Mouse (Mus musculus) MEL (cell line): Measurements from ENCODE around the gene Synpo2. TPM values are rescaled to one million over a fixed set of nuclear protein-coding genes. Genes with fewer than 3 reads are reported as not detected.

Source experiments
- DNase-seq: peaks from one replicate; pipeline ENCODE4 v3.0.0; 2011; ENCODE audit warnings: low read depth, low spot score
- H3K27ac ChIP-seq: 2 replicates; pipeline ENCODE4 v1.5.1; 2012; ENCODE audit warnings: low read depth, mild to moderate bottlenecking, control low read depth, low read length, moderate library complexity; ENCODE audit not compliant: control insufficient read depth
- H3K27me3 ChIP-seq, 2 experiments: fragments of 150-350 bp in 1 of 2; sonication (generic) in 1 of 2; 2 replicates each; pipeline ENCODE4 v1.6.1; 2012; ENCODE audit warnings: low read length in 2 of 2, mild to moderate bottlenecking in 2 of 2, improper control_type of control experiment in 1 of 2, moderate library complexity in 1 of 2; ENCODE audit not compliant: insufficient read depth in 2 of 2, control insufficient read depth in 1 of 2
- H3K36me3 ChIP-seq, 2 experiments: 2 replicates each; pipeline ENCODE4 v1.6.1; 2012 to 2014; ENCODE audit warnings: low read length in 2 of 2, improper control_type of control experiment in 1 of 2, inconsistent platforms in 1 of 2, mild to moderate bottlenecking in 1 of 2; ENCODE audit not compliant: insufficient read depth in 2 of 2, control insufficient read depth in 1 of 2
- H3K4me1 ChIP-seq, 2 experiments: fragments of 150-350 bp in 1 of 2; sonication (generic) in 1 of 2; 2 replicates each; pipeline ENCODE4 v1.6.1; 2012; ENCODE audit warnings: low read length in 2 of 2, improper control_type of control experiment in 1 of 2, mild to moderate bottlenecking in 1 of 2; ENCODE audit not compliant: insufficient read depth in 2 of 2, control insufficient read depth in 1 of 2
- H3K4me3 ChIP-seq, 2 experiments: fragments of 150-350 bp in 1 of 2; sonication (generic) in 1 of 2; 2 replicates each; pipeline ENCODE4 v1.5.1; 2012; ENCODE audit warnings: low read depth in 2 of 2, low read length in 2 of 2, mild to moderate bottlenecking in 2 of 2, moderate library complexity in 2 of 2, control low read depth in 1 of 2, improper control_type of control experiment in 1 of 2; ENCODE audit not compliant: control insufficient read depth in 1 of 2, insufficient read depth in 1 of 2
- H3K79me2 ChIP-seq: 2 replicates; pipeline ENCODE4 v1.6.1; 2012; ENCODE audit warnings: mild to moderate bottlenecking, low read length, moderate library complexity; ENCODE audit not compliant: control insufficient read depth, poor library complexity, insufficient read depth
- H3K9ac ChIP-seq: 2 replicates; pipeline ENCODE4 v1.6.1; 2012; ENCODE audit warnings: low read depth, mild to moderate bottlenecking, control low read depth, low read length, moderate library complexity; ENCODE audit not compliant: control insufficient read depth, poor library complexity, severe bottlenecking
- H3K9me3 ChIP-seq: fragments of 150-350 bp; sonication (generic); replicated peaks from 2 replicates; pipeline ENCODE4 v1.6.1; 2012; ENCODE audit warnings: mild to moderate bottlenecking, low read length, improper control_type of control experiment, moderate library complexity; ENCODE audit not compliant: insufficient read depth
- BHLHE40 ChIP-seq: IDR thresholded peaks from 2 replicates; pipeline ENCODE4 v1.6.1; 2012; ENCODE audit warnings: low read depth, mild to moderate bottlenecking, inconsistent platforms, low read length, improper control_type of control experiment, borderline replicate concordance
- CHD1 ChIP-seq: IDR thresholded peaks from 2 replicates; pipeline ENCODE4 v1.6.1; 2012; ENCODE audit warnings: low read depth, mild to moderate bottlenecking, inconsistent platforms, low read length, improper control_type of control experiment
- CHD2 ChIP-seq: IDR thresholded peaks from 2 replicates; pipeline ENCODE4 v1.6.1; 2011; ENCODE audit warnings: low read length, improper control_type of control experiment
- ELF1 ChIP-seq: IDR thresholded peaks from 2 replicates; pipeline ENCODE4 v1.6.1; 2014; ENCODE audit warnings: low read depth, mild to moderate bottlenecking, inconsistent platforms, low read length, improper control_type of control experiment, moderate library complexity
- EP300 ChIP-seq, 2 experiments: IDR thresholded peaks; 2 replicates each; pipeline ENCODE4 v1.6.1; 2011; ENCODE audit warnings: improper control_type of control experiment in 2 of 2, low read length in 2 of 2, low read depth in 1 of 2, mild to moderate bottlenecking in 1 of 2
- ETS1 ChIP-seq: IDR thresholded peaks from 2 replicates; pipeline ENCODE4 v1.6.1; 2012; ENCODE audit warnings: low read depth, mild to moderate bottlenecking, inconsistent platforms, low read length, improper control_type of control experiment, moderate library complexity
- GABPA ChIP-seq: IDR thresholded peaks from 2 replicates; pipeline ENCODE4 v1.6.1; 2012; ENCODE audit warnings: low read depth, mild to moderate bottlenecking, inconsistent platforms, low read length, improper control_type of control experiment, moderate library complexity
- JUND ChIP-seq: IDR thresholded peaks from 2 replicates; pipeline ENCODE4 v1.6.1; 2011; ENCODE audit warnings: low read depth, mild to moderate bottlenecking, improper control_type of control experiment, low read length
- MAFK ChIP-seq: IDR thresholded peaks from 2 replicates; pipeline ENCODE4 v1.6.1; 2011; ENCODE audit warnings: low read depth, mild to moderate bottlenecking, low read length, improper control_type of control experiment, borderline replicate concordance
- MEF2A ChIP-seq: IDR thresholded peaks from 2 replicates; pipeline ENCODE4 v1.6.1; 2014; ENCODE audit warnings: low read depth, mild to moderate bottlenecking, inconsistent platforms, low read length, improper control_type of control experiment; ENCODE audit not compliant: poor library complexity, insufficient replicate concordance, severe bottlenecking; ENCODE audit errors: extremely low read depth
- MYC ChIP-seq: IDR thresholded peaks from 2 replicates; pipeline ENCODE4 v1.6.1; 2011; ENCODE audit warnings: low read depth, mild to moderate bottlenecking, low read length, improper control_type of control experiment, moderate library complexity
- NELFE ChIP-seq: IDR thresholded peaks from 2 replicates; pipeline ENCODE4 v1.6.1; 2011; ENCODE audit warnings: low read depth, low read length, improper control_type of control experiment
- POLR2AphosphoS2 ChIP-seq: IDR thresholded peaks from 2 replicates; pipeline ENCODE4 v1.6.1; 2011; ENCODE audit warnings: low read length, improper control_type of control experiment
- POLR2AphosphoS5 ChIP-seq: IDR thresholded peaks from 2 replicates; pipeline ENCODE4 v1.6.1; 2012; ENCODE audit warnings: low read depth, borderline replicate concordance, mild to moderate bottlenecking, inconsistent platforms, low read length, moderate library complexity, mixed read lengths
- RAD21 ChIP-seq: IDR thresholded peaks from 2 replicates; pipeline ENCODE4 v1.6.1; 2011; ENCODE audit warnings: mild to moderate bottlenecking, low read depth, low read length, improper control_type of control experiment
- SMC3 ChIP-seq: IDR thresholded peaks from 2 replicates; pipeline ENCODE4 v1.6.1; 2011; ENCODE audit warnings: low read depth, low read length, improper control_type of control experiment
- TCF12 ChIP-seq: IDR thresholded peaks from 2 replicates; pipeline ENCODE4 v1.6.1; 2014; ENCODE audit warnings: low read depth, mild to moderate bottlenecking, inconsistent platforms, low read length, improper control_type of control experiment, moderate library complexity
- UBTF ChIP-seq: IDR thresholded peaks from 2 replicates; pipeline ENCODE4 v1.6.1; 2012; ENCODE audit warnings: low read depth, mild to moderate bottlenecking, inconsistent platforms, low read length, improper control_type of control experiment, moderate library complexity, borderline replicate concordance; ENCODE audit not compliant: insufficient read depth
- ZC3H11A ChIP-seq: IDR thresholded peaks from 2 replicates; pipeline ENCODE4 v1.6.1; 2012; ENCODE audit warnings: low read depth, mild to moderate bottlenecking, inconsistent platforms, low read length, improper control_type of control experiment
- ZKSCAN1 ChIP-seq: IDR thresholded peaks from 2 replicates; pipeline ENCODE4 v1.6.1; 2012; ENCODE audit warnings: low read depth, mild to moderate bottlenecking, inconsistent platforms, low read length, improper control_type of control experiment, moderate library complexity
- ZNF384 ChIP-seq: IDR thresholded peaks from 2 replicates; pipeline ENCODE4 v1.6.1; 2012; ENCODE audit warnings: low read depth, mild to moderate bottlenecking, inconsistent platforms, low read length, improper control_type of control experiment
- polyA plus RNA-seq, 2 experiments: library from polyadenylated mRNA; stranded (reverse) in 1 of 2; unstranded in 1 of 2; fragments of >175 nt in 1 of 2; fragments of >200 nt in 1 of 2; gene quantifications; 2 replicates each; pipeline versions ENCODE4 v1.2.1 to v1.2.4; 2012; ENCODE audit warnings: low replicate concordance in 2 of 2, low read depth in 1 of 2; ENCODE audit not compliant: insufficient read length in 2 of 2, insufficient read depth in 1 of 2, missing spikeins in 1 of 2
- total RNA-seq: library from RNA; depleted of rRNA; stranded (reverse); fragments of 300-350 nt; gene quantifications from 2 replicates; pipeline ENCODE4 v1.2.3, GENCODE M21; 2012

The Synpo2 gene
- total and polyA plus RNA-seq, 3 experiments = 0.04 TPM; not detected in 2

- no peaks in the 10 kb centered on the region for H3K36me3 ChIP-seq
- no peaks in the 10 kb centered on the region for H3K9me3 ChIP-seq
- no peaks in the 10 kb centered on the region for H3K79me2 ChIP-seq
- H3K27ac ChIP-seq = no peak overlapping the region
- no peak overlapping the region for H3K9ac ChIP-seq
- no peaks in the 10 kb centered on the region; a peak in 1 of 4 replicates for H3K27me3 ChIP-seq
- no peaks in the 10 kb centered on the region for H3K4me1 ChIP-seq
- no peak overlapping the region for H3K4me3 ChIP-seq
- no peak for DNase-seq
- TF ChIP-seq MEF2A = no peak
- no peak for TF ChIP-seq EP300 (IDR thresholded peaks at IDR 0.05; ENCODE audit: low read depth in 1 of 2, low read length in 2 of 2)
- no peak for TF ChIP-seq NELFE
- no peak for TF ChIP-seq ELF1
- TF ChIP-seq BHLHE40 = no peak
- TF ChIP-seq MYC = no peak
- no peak for TF ChIP-seq ZKSCAN1
- TF ChIP-seq POLR2AphosphoS5 = no peak
- TF ChIP-seq POLR2AphosphoS2 = no peak
- no peak for TF ChIP-seq CHD2
Measured at GRCm38 (mm10) chr3:123139619-123140018, 96.3 kb downstream of the Synpo2 start.

GRCm38 (mm10) chr3:123138274-123139003 lies 97.5 kb downstream of the Synpo2 start:
- no peak overlapping the region for H3K4me3 ChIP-seq
- no peak overlapping the region for H3K27ac ChIP-seq
- H3K36me3 ChIP-seq = no peaks in the 10 kb centered on the region
- no peaks in the 10 kb centered on the region for H3K4me1 ChIP-seq
- H3K9me3 ChIP-seq = no peaks in the 10 kb centered on the region
- DNase-seq = no peak
- H3K27me3 ChIP-seq = no peaks in the 10 kb centered on the region; a peak in 1 of 4 replicates
- TF ChIP-seq MAFK = no peak
- TF ChIP-seq GABPA = no peak
- no peak for TF ChIP-seq TCF12
- no peak for TF ChIP-seq EP300 (IDR thresholded peaks at IDR 0.05; ENCODE audit: low read depth in 1 of 2, low read length in 2 of 2)
- no peak for TF ChIP-seq UBTF
- TF ChIP-seq ZNF384 = no peak
- TF ChIP-seq SMC3 = no peak
- TF ChIP-seq ZC3H11A = no peak
- no peak for TF ChIP-seq ETS1
- TF ChIP-seq RAD21 = no peak
- no peak for TF ChIP-seq NELFE
- no peak for TF ChIP-seq CHD1
- no peak for TF ChIP-seq JUND
- no peak for TF ChIP-seq POLR2AphosphoS5
- no peak overlapping the region for H3K9ac ChIP-seq
- H3K79me2 ChIP-seq = no peaks in the 10 kb centered on the region
